Mouse (Mus musculus) thymus, postnatal 36 days (tissue): ENCODE measurements around the gene Eepd1.

Source experiments
- DNase-seq, 2 experiments: peaks; one replicate each; pipeline ENCODE4 v3.0.0; 2022; ENCODE audit warnings: mixed read lengths in 2 of 2

Gene Eepd1

DNA sequence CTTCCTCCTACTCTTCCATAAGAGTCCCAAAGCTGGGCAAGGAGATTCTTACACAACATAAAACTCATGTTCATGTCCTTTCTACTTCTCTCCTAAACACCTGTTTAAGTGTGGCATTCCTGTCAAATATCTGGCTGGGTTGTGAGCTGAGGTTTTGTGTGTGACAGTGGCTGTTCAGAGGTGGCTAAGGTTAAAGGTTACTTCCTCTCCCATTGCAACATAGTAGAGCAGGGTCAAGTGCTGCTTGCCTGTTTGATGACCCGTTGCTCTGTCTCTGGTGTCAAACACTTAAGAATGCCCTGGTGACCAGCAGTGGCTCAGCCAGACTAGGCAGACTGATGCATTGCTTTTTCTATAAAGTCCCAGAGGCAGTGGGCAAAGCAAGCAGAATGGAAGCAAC lies 104.3 kb downstream of the Eepd1 start:
- DNase-seq = no peak

GRCm38 (mm10) chr9:25588581-25588980 lies 107.2 kb downstream of the Eepd1 start:
- no peak for DNase-seq

DNA sequence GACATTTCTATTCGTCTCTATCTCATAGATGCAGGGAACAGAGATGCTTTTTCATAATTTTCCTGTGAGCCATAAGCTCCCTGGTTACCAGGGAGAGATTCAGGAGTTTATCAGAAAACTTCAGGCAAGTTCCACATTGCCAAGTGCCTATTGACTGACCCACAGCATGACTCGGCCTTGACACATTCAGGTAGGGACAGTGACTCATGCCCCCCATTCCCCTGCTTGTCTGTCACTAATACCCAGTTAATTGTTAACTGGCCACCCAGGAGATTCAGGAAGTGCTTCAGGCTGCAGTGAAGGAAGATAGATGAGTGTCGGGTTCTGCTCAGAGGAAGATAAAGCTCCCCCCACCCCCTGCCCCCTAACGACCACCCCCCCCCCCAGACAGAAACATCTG lies 109.4 kb downstream of the Eepd1 start:
- DNase-seq = no peak

- DNase-seq = peak; percentile 28 to 40
Observed at GRCm38 (mm10) chr9:25591390-25592354, 110.3 kb downstream of the Eepd1 start.

DNA sequence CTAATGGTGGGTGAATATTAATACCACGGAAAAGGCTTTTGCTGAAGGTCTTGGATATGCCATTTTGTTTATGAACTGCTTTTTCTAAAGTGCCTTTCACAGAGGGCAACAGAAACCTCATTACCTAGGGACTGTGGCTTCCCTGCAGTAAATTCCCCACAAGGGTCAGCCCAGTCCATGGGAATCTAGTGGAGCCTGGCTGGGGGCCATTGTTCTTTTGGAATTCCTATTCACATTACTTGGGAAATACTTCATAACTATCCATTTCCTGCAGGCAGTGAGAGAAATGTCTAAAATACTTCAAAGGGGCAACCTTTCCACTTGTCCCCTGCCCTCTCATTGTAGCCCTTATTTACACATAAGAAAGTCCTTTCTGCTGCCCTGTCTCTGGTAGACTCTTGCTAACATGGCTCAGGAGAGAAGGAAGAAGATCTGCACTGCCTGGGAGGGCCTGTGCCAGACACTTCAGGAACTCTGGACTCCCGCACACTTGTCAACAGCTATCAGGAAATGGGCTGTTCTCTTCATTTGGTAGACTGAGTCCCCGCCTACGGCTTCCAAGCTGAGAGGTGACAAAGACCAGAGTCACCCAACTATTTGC lies 111.1 kb downstream of the Eepd1 start:
- DNase-seq = no peak

- DNase-seq = no peak
Observed at GRCm38 (mm10) chr9:25624744-25625143, 143.4 kb downstream of the Eepd1 start.

- no peak for DNase-seq
Observed at GRCm38 (mm10) chr9:25629531-25630099, 148.3 kb downstream of the Eepd1 start.
